Mouse (Mus musculus) kidney, embryonic 15.5 days (tissue): Measurements from ENCODE around the gene Atl1. TPM values are rescaled to one million over a fixed set of nuclear protein-coding genes. Genes with fewer than 3 reads are reported as not detected.

Source experiments
- ATAC-seq: fragments of 200-750 bp; cut with Nextera tagmentation; replicated peaks from 2 replicates; pipeline ENCODE4 v1.8.0; 2017; ENCODE audit warnings: moderate TSS enrichment; ENCODE audit not compliant: low FRiP score
- H3K27ac ChIP-seq: fragments of 300-500 bp; sonication (generic); 2 replicates; pipeline ENCODE4 v1.5.1; 2015; ENCODE audit warnings: mild to moderate bottlenecking, inconsistent platforms
- H3K27me3 ChIP-seq: fragments of 300-500 bp; sonication (generic); 2 replicates; pipeline ENCODE4 v1.6.1; 2015; ENCODE audit warnings: inconsistent platforms
- H3K36me3 ChIP-seq: fragments of 300-500 bp; sonication (generic); 2 replicates; pipeline ENCODE4 v1.6.1; 2015; ENCODE audit warnings: inconsistent platforms
- H3K4me1 ChIP-seq: fragments of 300-500 bp; sonication (generic); 2 replicates; pipeline ENCODE4 v1.6.1; 2015; ENCODE audit warnings: inconsistent platforms
- H3K4me2 ChIP-seq: fragments of 300-500 bp; sonication (generic); 2 replicates; pipeline ENCODE4 v1.6.1; 2015; ENCODE audit warnings: moderate library complexity, mild to moderate bottlenecking, inconsistent platforms
- H3K4me3 ChIP-seq: fragments of 300-500 bp; sonication (generic); replicated peaks from 2 replicates; pipeline ENCODE4 v1.5.1; 2015; ENCODE audit warnings: mild to moderate bottlenecking, inconsistent platforms
- H3K9ac ChIP-seq: fragments of 300-500 bp; sonication (generic); 2 replicates; pipeline ENCODE4 v1.6.1; 2015; ENCODE audit warnings: mild to moderate bottlenecking, inconsistent platforms
- H3K9me3 ChIP-seq: fragments of 300-500 bp; sonication (generic); replicated peaks from 2 replicates; pipeline ENCODE4 v1.6.1; 2016; ENCODE audit warnings: inconsistent platforms
- WGBS: fragments of 180-500 bp; shearing (Covaris S2); methylation state at CpG from one replicate; pipeline ENCODE4 v1.1.7; 2015; ENCODE audit warnings: mixed read lengths; 5-methylcytosine and 5-hydroxymethylcytosine counted together
- polyA plus RNA-seq: library from polyadenylated mRNA; unstranded; fragments of >200 nt; fragmentation: Nextera tagmentation; extraction: Ambion mirVana; gene quantifications from 2 replicates; pipeline ENCODE4 v1.2.1, GENCODE M21; 2015

The Atl1 gene
- polyA plus RNA-seq, 1 experiment from 2014 or later = 7.7 TPM

- Histone ChIP-seq H3K4me3 (no peak overlapping the region), H3K9me3 (no peaks in the 10 kb centered on the region), H3K9ac (no peak overlapping the region), H3K4me1 (no peaks in the 10 kb centered on the region), H3K36me3 (peaks cover 66% of the 10 kb centered on the region), H3K27ac (no peak overlapping the region), H3K4me2 (no peak overlapping the region), H3K27me3 (no peaks in the 10 kb centered on the region)
- no peak for ATAC-seq
- 65% methylated on average over 4 of the region's 4 CpGs for WGBS
Measured at GRCm38 (mm10) chr12:69962468-69962867, 70.1 kb downstream of the Atl1 start.

GRCm38 (mm10) chr12:69963141-69963540, 70.7 kb downstream of the Atl1 start:
- Histone ChIP-seq H3K4me2 (no peak overlapping the region), H3K4me3 (no peak overlapping the region), H3K27me3 (no peaks in the 10 kb centered on the region), H3K4me1 (0 out of 2 replicates have a peak, but pooled peaks cover 2% of the 10 kb centered on the region), H3K36me3 (peaks cover 73% of the 10 kb centered on the region), H3K9ac (no peak overlapping the region), H3K27ac (no peak overlapping the region), H3K9me3 (no peaks in the 10 kb centered on the region)
- 91% methylated on average over 6 of the region's 6 CpGs for WGBS
- no peak for ATAC-seq

- Histone ChIP-seq H3K4me3 (no peak overlapping the region), H3K36me3 (peaks cover 86% of the 10 kb centered on the region), H3K4me1 (0 out of 2 replicates have a peak, but pooled peaks cover 3% of the 10 kb centered on the region), H3K27ac (no peak overlapping the region), H3K9ac (no peak overlapping the region), H3K4me2 (no peak overlapping the region), H3K27me3 (no peaks in the 10 kb centered on the region), H3K9me3 (no peaks in the 10 kb centered on the region)
- 75% methylated on average over 3 of the region's 3 CpGs for WGBS
- ATAC-seq = no peak
Measured at GRCm38 (mm10) chr12:69965644-69966043, 73.2 kb downstream of the Atl1 start.

GRCm38 (mm10) chr12:69966071-69966470, 73.7 kb downstream of the Atl1 start:
- 78% methylated on average over 5 of the region's 5 CpGs for WGBS
- peaks cover 87% of the 10 kb centered on the region for H3K36me3 ChIP-seq
- no peak overlapping the region for H3K27ac ChIP-seq

GRCm38 (mm10) chr12:69967112-69967511, 74.7 kb downstream of the Atl1 start:
- Histone ChIP-seq H3K27me3 (no peaks in the 10 kb centered on the region), H3K9ac (no peak overlapping the region), H3K9me3 (no peaks in the 10 kb centered on the region), H3K27ac (no peak overlapping the region), H3K4me3 (no peak overlapping the region), H3K4me1 (0 out of 2 replicates have a peak, but pooled peaks cover 3% of the 10 kb centered on the region), H3K4me2 (no peak overlapping the region), H3K36me3 (peaks cover 87% of the 10 kb centered on the region)
- no peak for ATAC-seq
- 91% methylated on average over 6 of the region's 6 CpGs for WGBS

More at GRCm38 (mm10) chr12:69966071-69966470, 73.7 kb downstream of the Atl1 start:
- ATAC-seq = no peak
- Histone ChIP-seq H3K4me2 (no peak overlapping the region), H3K9ac (no peak overlapping the region), H3K27me3 (no peaks in the 10 kb centered on the region), H3K9me3 (no peaks in the 10 kb centered on the region), H3K4me1 (0 out of 2 replicates have a peak, but pooled peaks cover 3% of the 10 kb centered on the region), H3K4me3 (no peak overlapping the region)

GRCm38 (mm10) chr12:69968154-69968553, 75.7 kb downstream of the Atl1 start:
- H3K4me2 ChIP-seq = no peak overlapping the region
- H3K9me3 ChIP-seq = no peaks in the 10 kb centered on the region
- no peak overlapping the region for H3K4me3 ChIP-seq
- H3K27me3 ChIP-seq = no peaks in the 10 kb centered on the region
- no peak overlapping the region for H3K27ac ChIP-seq
- WGBS = 61% methylated on average over 5 of the region's 5 CpGs
- no peak overlapping the region for H3K9ac ChIP-seq
- H3K36me3 ChIP-seq = peaks cover 87% of the 10 kb centered on the region
- H3K4me1 ChIP-seq = 0 out of 2 replicates have a peak, but pooled peaks cover 3% of the 10 kb centered on the region
- ATAC-seq = no peak; the same call in 1 of the 2 replicates

- H3K36me3 ChIP-seq = peaks cover 58% of the 10 kb centered on the region
Measured at GRCm38 (mm10) chr12:69973666-69974065, 81.3 kb downstream of the Atl1 start.

GRCm38 (mm10) chr12:69976688-69977087, 84.3 kb downstream of the Atl1 start:
- Histone ChIP-seq H3K9me3 (no peaks in the 10 kb centered on the region), H3K4me1 (0 out of 2 replicates have a peak, but pooled peaks cover 15% of the 10 kb centered on the region), H3K9ac (no peak overlapping the region), H3K4me2 (no peak overlapping the region), H3K4me3 (no peak overlapping the region), H3K27me3 (no peaks in the 10 kb centered on the region), H3K27ac (no peak overlapping the region), H3K36me3 (peaks cover 53% of the 10 kb centered on the region)
- ATAC-seq = no peak
- WGBS = 79% methylated on average over 6 of the region's 6 CpGs

More at GRCm38 (mm10) chr12:69973666-69974065, 81.3 kb downstream of the Atl1 start:
- no peak overlapping the region for H3K27ac ChIP-seq
- H3K4me1 ChIP-seq = 0 out of 2 replicates have a peak, but pooled peaks cover 9% of the 10 kb centered on the region
- ATAC-seq = peak; percentile 49; the same call in 1 of the 2 replicates
- H3K9me3 ChIP-seq = no peaks in the 10 kb centered on the region
- H3K4me3 ChIP-seq = no peak overlapping the region
- H3K4me2 ChIP-seq = no peak overlapping the region
- no peak overlapping the region for H3K9ac ChIP-seq
- no peaks in the 10 kb centered on the region for H3K27me3 ChIP-seq

GRCm38 (mm10) chr12:69977376-69977998, 85.1 kb downstream of the Atl1 start:
- H3K4me1 ChIP-seq = 0 out of 2 replicates have a peak, but pooled peaks cover 15% of the 10 kb centered on the region
- WGBS = 53% methylated on average over 9 of the region's 9 CpGs
- peaks cover 53% of the 10 kb centered on the region for H3K36me3 ChIP-seq
- no peak overlapping the region for H3K4me3 ChIP-seq
- no peak overlapping the region for H3K9ac ChIP-seq
- H3K9me3 ChIP-seq = no peaks in the 10 kb centered on the region
- no peak overlapping the region for H3K4me2 ChIP-seq
- ATAC-seq = 0 out of 2 replicates have a peak, but pooled peaks have one; percentile 43
- no peaks in the 10 kb centered on the region for H3K27me3 ChIP-seq
- peak overlapping the region; percentile 33 for H3K27ac ChIP-seq

GRCm38 (mm10) chr12:69982874-69983273, 90.5 kb downstream of the Atl1 start:
- ATAC-seq = no peak
- Histone ChIP-seq H3K9me3 (no peaks in the 10 kb centered on the region), H3K27ac (no peak overlapping the region), H3K4me3 (no peak overlapping the region), H3K27me3 (no peaks in the 10 kb centered on the region), H3K9ac (no peak overlapping the region), H3K4me2 (no peak overlapping the region), H3K36me3 (peaks cover 52% of the 10 kb centered on the region), H3K4me1 (peaks cover 22% of the 10 kb centered on the region)
- WGBS = 80% methylated on average over 5 of the region's 5 CpGs

GRCm38 (mm10) chr12:69985546-69985945, 93.1 kb downstream of the Atl1 start:
- Histone ChIP-seq H3K27me3 (no peaks in the 10 kb centered on the region), H3K36me3 (peaks cover 37% of the 10 kb centered on the region), H3K9me3 (no peaks in the 10 kb centered on the region), H3K27ac (0 out of 2 replicates have a peak overlapping the region, but pooled peaks have one; percentile 32), H3K4me3 (peak overlapping the region; percentile 85), H3K9ac (peak overlapping the region; percentile 91; the same call in 1 of the 2 replicates), H3K4me1 (peaks cover 13% of the 10 kb centered on the region), H3K4me2 (peak overlapping the region; percentile 78)
- 36% methylated on average over 4 of the region's 4 CpGs for WGBS
- ATAC-seq = no peak

- Histone ChIP-seq H3K4me2 (peak overlapping the region; percentile 78), H3K9ac (peak overlapping the region; percentile 91), H3K36me3 (peaks cover 31% of the 10 kb centered on the region), H3K27me3 (no peaks in the 10 kb centered on the region), H3K4me1 (peaks cover 13% of the 10 kb centered on the region), H3K27ac (peak overlapping the region; percentile 90), H3K4me3 (peak overlapping the region; percentile 85), H3K9me3 (no peaks in the 10 kb centered on the region)
- under 1% methylated on average over 35 of the region's 36 CpGs for WGBS
- peak; percentile 72 for ATAC-seq
Measured at GRCm38 (mm10) chr12:69986241-69986762, 93.9 kb downstream of the Atl1 start.
